Mouse (Mus musculus) stomach, embryonic 16.5 days (tissue): Measurements from ENCODE around the gene Gtf2h1. TPM values are rescaled to one million over a fixed set of nuclear protein-coding genes. Genes with fewer than 3 reads are reported as not detected.
"Not testable (repeated sequence)": the region's sequence is repeated elsewhere in the genome, so short reads cannot be mapped to it uniquely, and the experiment has no call there.

Experiments used
- ATAC-seq: fragments of 200-750 bp; cut with Nextera tagmentation; 2 replicates; pipeline ENCODE4 v1.8.0; 2017; ENCODE audit warnings: moderate number of reproducible peaks, moderate TSS enrichment; ENCODE audit not compliant: insufficient read depth, low FRiP score
- H3K27ac ChIP-seq: fragments of 300-500 bp; sonication (generic); 2 replicates; pipeline ENCODE4 v1.5.1; 2014; ENCODE audit warnings: low read length
- H3K27me3 ChIP-seq: fragments of 300-500 bp; sonication (generic); 2 replicates; pipeline ENCODE4 v1.6.1; 2014; ENCODE audit warnings: low read length, control low read depth, mixed read lengths; ENCODE audit not compliant: control insufficient read depth, insufficient read depth
- H3K36me3 ChIP-seq: fragments of 300-500 bp; sonication (generic); 2 replicates; pipeline ENCODE4 v1.6.1; 2014; ENCODE audit warnings: low read length; ENCODE audit not compliant: control insufficient read depth, insufficient read depth
- H3K4me1 ChIP-seq: fragments of 300-500 bp; sonication (generic); 2 replicates; pipeline ENCODE4 v1.6.1; 2014; ENCODE audit warnings: low read length, control low read depth, mixed read lengths; ENCODE audit not compliant: control insufficient read depth, insufficient read depth
- H3K4me2 ChIP-seq: fragments of 300-500 bp; sonication (generic); 2 replicates; pipeline ENCODE4 v1.6.1; 2014; ENCODE audit warnings: low read depth, low read length, mixed read lengths
- H3K4me3 ChIP-seq: fragments of 300-500 bp; sonication (generic); replicated peaks from 2 replicates; pipeline ENCODE4 v1.5.1; 2014; ENCODE audit warnings: mild to moderate bottlenecking, low read length
- H3K9ac ChIP-seq: fragments of 300-500 bp; sonication (generic); 2 replicates; pipeline ENCODE4 v1.6.1; 2014; ENCODE audit warnings: low read length
- H3K9me3 ChIP-seq: fragments of 300-500 bp; sonication (generic); replicated peaks from 2 replicates; pipeline ENCODE4 v1.6.1; 2016; ENCODE audit warnings: low read length, control low read depth; ENCODE audit not compliant: control insufficient read depth
- WGBS: fragments of 180-500 bp; shearing (Covaris S2); extraction: QIAGEN DNeasy Blood & Tissue Kit; methylation state at CpG from one replicate; pipeline ENCODE4 v1.1.7; 2014; 5-methylcytosine and 5-hydroxymethylcytosine counted together
- polyA plus RNA-seq: library from polyadenylated mRNA; unstranded; fragments of >200 nt; fragmentation: Nextera tagmentation; extraction: Ambion mirVana; gene quantifications from 2 replicates; pipeline ENCODE4 v1.2.1, GENCODE M21; 2015

Gene Gtf2h1
- polyA plus RNA-seq, 1 experiment from 2014 or later = 51.6 TPM

DNA sequence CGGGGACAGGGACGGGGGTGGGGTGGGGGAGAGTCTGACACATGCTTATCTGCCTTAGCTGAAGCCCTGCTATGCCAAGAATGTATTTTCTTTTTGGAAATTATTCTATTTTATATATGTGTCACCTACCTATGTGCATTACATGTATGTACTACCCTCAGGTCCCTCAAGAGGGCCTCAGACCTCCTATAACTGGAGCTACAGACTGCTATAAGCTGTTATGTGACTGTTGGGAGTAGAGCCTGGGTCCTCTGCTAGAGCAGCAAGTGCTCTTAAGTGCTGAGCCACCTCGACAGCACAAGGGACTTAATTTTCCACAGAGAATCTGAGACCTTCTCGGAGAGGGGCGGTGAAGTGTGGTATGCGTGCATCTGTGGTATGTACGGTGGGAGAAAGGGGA, 27.5 kb upstream of the Gtf2h1 start:
- Histone ChIP-seq H3K9me3 (no peaks in the 10 kb centered on the region), H3K9ac (no peak overlapping the region), H3K27me3 (no peaks in the 10 kb centered on the region), H3K4me2 (no peak overlapping the region), H3K27ac (no peak overlapping the region), H3K36me3 (0 out of 2 replicates have a peak, but pooled peaks cover 13% of the 10 kb centered on the region), H3K4me3 (no peak overlapping the region), H3K4me1 (no peaks in the 10 kb centered on the region)
- 92% methylated on average over 7 of the region's 7 CpGs for WGBS
- ATAC-seq = no peak

DNA sequence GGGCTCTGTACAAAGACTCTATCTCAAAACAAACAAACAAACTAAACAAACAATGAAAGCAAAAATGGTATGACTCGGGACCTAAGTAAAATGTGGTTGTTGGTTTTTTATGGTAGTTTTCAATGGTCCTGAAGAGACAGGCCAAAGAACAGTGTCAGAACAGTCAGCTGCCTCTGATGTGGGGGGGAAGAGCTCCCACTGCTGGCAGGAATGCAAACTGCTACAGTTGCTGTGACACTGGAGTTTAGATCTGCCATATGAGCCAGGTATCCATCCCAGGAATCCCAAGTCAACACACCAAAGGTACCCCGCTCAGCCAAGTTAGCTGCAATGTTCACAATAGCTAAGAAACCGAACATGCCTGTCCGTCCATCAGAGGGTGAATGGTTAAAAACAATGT, 25.2 kb upstream of the Gtf2h1 start:
- Histone ChIP-seq H3K27me3 (no peaks in the 10 kb centered on the region), H3K4me3 (no peak overlapping the region), H3K27ac (no peak overlapping the region), H3K4me2 (no peak overlapping the region), H3K4me1 (no peaks in the 10 kb centered on the region), H3K9me3 (no peaks in the 10 kb centered on the region), H3K9ac (no peak overlapping the region), H3K36me3 (0 out of 2 replicates have a peak, but pooled peaks cover 13% of the 10 kb centered on the region)
- no peak for ATAC-seq
- WGBS = 56% methylated on average over 4 of the region's 4 CpGs

DNA sequence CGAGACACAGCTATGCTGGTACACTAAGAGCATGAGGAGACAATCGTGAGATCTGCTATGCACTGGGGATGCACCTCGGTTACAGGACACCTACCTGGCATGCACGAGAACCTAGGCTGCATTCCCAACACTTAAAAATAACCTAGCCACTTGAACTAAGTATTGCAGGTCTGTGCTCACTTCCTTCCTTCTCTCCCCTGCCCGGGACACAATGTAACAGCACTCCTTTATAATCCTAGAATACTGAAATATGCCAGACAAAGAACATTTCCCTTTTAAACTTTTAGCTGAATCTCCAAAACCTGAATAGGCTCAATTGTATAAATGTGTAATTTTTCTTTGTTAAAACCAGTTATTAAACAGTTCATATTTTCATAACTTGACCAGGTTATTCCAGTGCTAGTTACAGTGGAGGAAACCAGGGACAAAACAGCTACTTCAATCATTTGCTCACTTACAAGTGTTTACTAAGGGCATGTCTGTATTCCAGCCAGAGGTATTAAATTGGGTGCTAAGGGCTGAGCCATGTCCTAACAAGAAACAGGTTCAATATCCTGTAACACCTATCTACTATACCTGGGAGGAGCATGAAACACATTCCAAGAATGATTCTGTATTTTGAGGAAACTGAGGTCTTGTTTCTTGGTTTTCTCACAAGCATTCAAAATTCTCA, 6.6 kb upstream of the Gtf2h1 start:
- H3K27ac ChIP-seq = no peak overlapping the region
- H3K36me3 ChIP-seq = peaks cover 24% of the 10 kb centered on the region
- 88% methylated on average over 5 of the region's 5 CpGs for WGBS

DNA sequence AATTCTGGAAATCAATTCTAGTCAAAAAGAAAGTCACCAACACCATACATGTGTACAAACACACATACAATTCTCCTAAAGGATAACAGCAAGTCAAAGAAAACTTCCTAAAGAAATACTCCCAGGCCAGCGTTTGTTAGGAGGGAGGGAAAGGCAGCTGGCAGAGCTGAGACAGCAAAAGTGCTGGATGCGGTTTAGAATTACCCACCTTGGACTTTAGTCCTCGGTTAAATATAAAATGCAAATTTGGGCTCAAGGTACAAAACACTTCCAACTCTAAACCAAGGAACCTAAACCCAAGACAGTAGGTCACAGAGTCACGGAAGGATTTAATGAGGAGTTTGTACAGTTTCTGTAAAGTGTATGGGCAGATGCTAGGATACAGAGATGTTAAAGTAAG, 2.0 kb upstream of the Gtf2h1 start:
- H3K27ac ChIP-seq = no peak overlapping the region
- no peak overlapping the region for H3K4me3 ChIP-seq
- H3K36me3 ChIP-seq = no peaks in the 10 kb centered on the region; the same call in 1 of the 2 replicates
- H3K9me3 ChIP-seq = no peaks in the 10 kb centered on the region
- ATAC-seq = no peak
- no peak overlapping the region for H3K4me2 ChIP-seq
- H3K9ac ChIP-seq = no peak overlapping the region
- no peaks in the 10 kb centered on the region for H3K27me3 ChIP-seq
- peaks cover 18% of the 10 kb centered on the region for H3K4me1 ChIP-seq
- WGBS = 83% methylated on average over 4 of the region's 4 CpGs

More for the DNA sequence above, 6.6 kb upstream of the Gtf2h1 start:
- no peak overlapping the region for H3K4me2 ChIP-seq
- peaks cover 3% of the 10 kb centered on the region; the same call in 1 of the 2 replicates for H3K4me1 ChIP-seq
- no peak overlapping the region for H3K9ac ChIP-seq
- no peak for ATAC-seq
- no peak overlapping the region for H3K4me3 ChIP-seq
- H3K9me3 ChIP-seq = no peaks in the 10 kb centered on the region
- no peaks in the 10 kb centered on the region for H3K27me3 ChIP-seq

DNA sequence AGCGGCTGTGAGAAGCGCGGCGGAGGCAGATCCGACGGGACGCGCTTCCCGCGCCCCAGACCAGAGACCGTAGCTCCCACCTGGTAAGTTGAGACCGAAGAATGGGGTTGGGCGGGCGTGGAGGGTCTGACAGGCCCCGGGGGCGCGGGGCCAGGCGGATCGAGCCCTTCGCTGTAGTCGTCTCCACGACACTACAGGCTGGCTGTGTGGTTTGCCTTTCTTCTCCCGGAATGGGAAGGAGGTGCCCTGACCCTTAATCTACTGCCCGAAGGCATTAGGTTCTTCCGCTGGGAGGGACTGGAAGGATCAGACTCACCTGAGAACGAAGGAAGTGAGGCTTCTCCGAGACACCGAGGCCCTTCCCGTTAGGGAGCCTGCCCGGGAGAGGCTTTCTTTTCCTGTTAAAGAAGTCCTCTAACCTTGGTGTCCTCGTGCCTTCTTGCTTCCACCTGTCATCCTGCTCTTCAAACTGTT, 340 bp downstream of the Gtf2h1 start:
- no peaks in the 10 kb centered on the region for H3K27me3 ChIP-seq
- peak overlapping the region; percentile 86 for H3K4me3 ChIP-seq
- H3K9ac ChIP-seq = peak overlapping the region; percentile 93
- H3K9me3 ChIP-seq = no peaks in the 10 kb centered on the region
- peaks cover 18% of the 10 kb centered on the region for H3K4me1 ChIP-seq
- WGBS = under 1% methylated on average over 27 of the region's 31 CpGs
- ATAC-seq = peak; percentile 4; the same call in 1 of the 2 replicates
- no peak overlapping the region for H3K27ac ChIP-seq
- no peaks in the 10 kb centered on the region for H3K36me3 ChIP-seq
- H3K4me2 ChIP-seq = peak overlapping the region; percentile 90

DNA sequence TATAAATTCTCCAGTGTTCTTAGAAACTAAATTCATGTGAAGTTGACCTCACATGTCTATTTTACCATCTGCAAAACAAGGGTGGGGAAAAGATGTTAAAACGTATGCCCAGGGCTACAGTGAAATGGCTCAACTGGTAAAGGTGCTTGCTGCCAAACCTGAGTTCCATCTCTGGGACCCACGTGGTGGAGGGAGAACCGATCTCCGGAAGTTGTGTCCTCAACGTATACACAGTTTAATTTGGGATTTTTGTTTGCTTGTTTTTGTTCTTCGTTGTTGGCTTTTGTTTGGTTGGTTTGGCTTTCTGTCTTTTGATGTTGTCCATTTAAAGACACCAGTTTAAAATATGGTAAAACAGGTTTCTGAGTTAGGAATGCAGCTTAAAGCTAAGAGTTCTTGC, 876 bp downstream of the Gtf2h1 start:
- H3K4me2 ChIP-seq = peak overlapping the region; percentile 90
- 0 out of 2 replicates have a peak, but pooled peaks cover 3% of the 10 kb centered on the region for H3K36me3 ChIP-seq
- H3K27me3 ChIP-seq = no peaks in the 10 kb centered on the region
- 41% methylated on average over 6 of the region's 6 CpGs for WGBS
- H3K9ac ChIP-seq = peak overlapping the region; percentile 93
- H3K4me1 ChIP-seq = peaks cover 18% of the 10 kb centered on the region
- peak overlapping the region; percentile 86 for H3K4me3 ChIP-seq
- no peak overlapping the region for H3K27ac ChIP-seq
- H3K9me3 ChIP-seq = no peaks in the 10 kb centered on the region
- no peak for ATAC-seq

DNA sequence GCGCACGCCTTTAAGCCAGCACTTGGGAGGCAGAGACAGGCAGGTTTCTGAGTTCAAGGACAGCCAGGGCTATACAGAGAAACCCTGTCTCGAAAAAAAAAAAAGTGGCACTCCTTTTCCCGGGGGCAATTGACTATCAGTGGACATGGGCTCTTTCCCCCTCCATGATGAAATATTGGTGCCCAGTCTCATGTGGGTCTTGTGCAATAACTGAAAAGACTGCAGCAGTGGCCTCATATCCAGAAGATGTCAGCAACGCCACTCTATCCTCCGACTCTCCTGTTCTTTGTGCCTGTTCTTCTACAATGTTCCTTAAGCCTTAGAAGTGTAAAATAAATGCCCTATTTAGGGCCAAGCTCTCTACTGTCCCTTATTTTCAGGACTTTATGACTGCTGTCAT, 14.4 kb downstream of the Gtf2h1 start:
- H3K27ac ChIP-seq = no peak overlapping the region
- no peaks in the 10 kb centered on the region for H3K27me3 ChIP-seq
- H3K9ac ChIP-seq = no peak overlapping the region
- WGBS = 93% methylated on average over 6 of the region's 6 CpGs
- no peaks in the 10 kb centered on the region for H3K9me3 ChIP-seq
- no peak overlapping the region for H3K4me3 ChIP-seq
- H3K4me2 ChIP-seq = no peak overlapping the region
- H3K36me3 ChIP-seq = peaks cover 21% of the 10 kb centered on the region
- no peaks in the 10 kb centered on the region for H3K4me1 ChIP-seq
- no peak for ATAC-seq

DNA sequence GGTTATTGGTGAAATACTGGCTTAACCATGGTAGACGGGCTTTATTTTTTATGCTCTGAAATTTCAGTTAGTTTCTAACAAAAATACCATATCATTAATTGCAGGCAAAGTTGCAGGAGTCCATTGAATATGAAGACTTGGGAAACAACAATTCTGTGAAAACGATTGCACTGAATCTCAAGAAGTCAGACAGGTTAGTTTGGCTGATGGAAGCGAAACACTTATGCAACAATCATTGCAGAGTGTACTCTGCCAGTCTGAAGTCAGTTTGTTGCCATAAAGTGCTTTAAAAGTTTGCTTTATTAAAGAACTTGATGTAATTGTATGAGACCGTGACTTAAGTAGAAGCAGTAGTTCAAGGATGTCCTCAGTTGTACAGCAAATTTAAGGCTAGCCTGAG, 18.1 kb downstream of the Gtf2h1 start:
- no peak for ATAC-seq
- Histone ChIP-seq H3K36me3 (peaks cover 29% of the 10 kb centered on the region), H3K27me3 (no peaks in the 10 kb centered on the region), H3K9ac (no peak overlapping the region), H3K4me1 (no peaks in the 10 kb centered on the region), H3K27ac (no peak overlapping the region), H3K9me3 (no peaks in the 10 kb centered on the region), H3K4me2 (no peak overlapping the region), H3K4me3 (no peak overlapping the region)
- 89% methylated on average over 4 of the region's 4 CpGs for WGBS

DNA sequence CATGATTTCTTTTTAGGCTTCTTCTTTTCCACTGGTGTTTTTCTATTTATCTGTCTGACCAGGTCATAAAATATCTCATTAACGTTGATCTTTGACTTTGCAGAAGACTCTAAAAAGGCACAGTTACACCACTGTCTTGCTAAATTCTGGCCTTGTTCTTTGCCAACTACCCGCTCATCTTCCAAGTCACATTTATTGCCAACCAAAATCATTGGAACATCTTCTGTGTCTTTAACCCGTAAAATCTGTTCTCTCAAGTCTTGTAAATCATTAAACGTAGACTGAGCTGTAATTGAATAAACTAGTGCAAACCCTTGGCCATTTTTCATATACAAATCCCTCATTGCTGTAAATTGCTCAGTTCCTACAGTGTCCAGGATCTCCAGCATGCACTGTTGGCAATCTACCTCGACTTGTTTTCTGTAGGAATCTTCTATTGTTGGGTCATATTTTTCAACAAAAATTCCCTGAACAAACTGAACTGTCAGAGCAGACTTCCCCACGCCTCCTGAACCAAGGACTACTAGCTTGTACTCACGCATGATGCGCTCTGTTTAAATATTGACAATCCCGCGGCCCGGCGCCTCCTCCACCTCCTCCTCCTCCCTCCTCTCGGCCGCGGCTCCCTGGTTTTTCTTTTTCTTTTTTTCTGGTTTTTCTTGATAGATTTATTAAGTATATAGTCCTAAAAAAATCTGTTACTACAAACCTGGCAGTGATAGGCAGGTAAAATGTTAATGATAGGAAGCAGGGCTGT, 25.2 kb downstream of the Gtf2h1 start:
- not testable (repeated sequence) for H3K4me1 ChIP-seq, H3K9me3 ChIP-seq, H3K4me2 ChIP-seq, H3K27me3 ChIP-seq, ATAC-seq, H3K27ac ChIP-seq, H3K4me3 ChIP-seq, H3K9ac ChIP-seq
- WGBS = 69% methylated on average over 15 of the region's 15 CpGs
- peaks cover 24% of the 10 kb centered on the region for H3K36me3 ChIP-seq
